Mouse (Mus musculus) urinary bladder, postnatal 4 days (tissue): ENCODE measurements at regions not wholly inside any gene's neighbourhood (a gene's known extent, or its start where the extent isn't known, plus 50 kb on each side); places are given as distances from the start of the nearest gene placed in this dataset.

Experiments used
- DNase-seq, 2 experiments: peaks; one replicate each; pipeline ENCODE4 v3.0.0; 2021 to 2022; ENCODE audit warnings: low spot score in 2 of 2

- no peak for DNase-seq
These were observed 561.9 kb upstream of the Cdh11 start for GRCm38 (mm10) chr8:103347158-103347871.

- DNase-seq = no peak
These were observed 576.3 kb upstream of the Cdh11 start for GRCm38 (mm10) chr8:103361713-103362112.

DNA sequence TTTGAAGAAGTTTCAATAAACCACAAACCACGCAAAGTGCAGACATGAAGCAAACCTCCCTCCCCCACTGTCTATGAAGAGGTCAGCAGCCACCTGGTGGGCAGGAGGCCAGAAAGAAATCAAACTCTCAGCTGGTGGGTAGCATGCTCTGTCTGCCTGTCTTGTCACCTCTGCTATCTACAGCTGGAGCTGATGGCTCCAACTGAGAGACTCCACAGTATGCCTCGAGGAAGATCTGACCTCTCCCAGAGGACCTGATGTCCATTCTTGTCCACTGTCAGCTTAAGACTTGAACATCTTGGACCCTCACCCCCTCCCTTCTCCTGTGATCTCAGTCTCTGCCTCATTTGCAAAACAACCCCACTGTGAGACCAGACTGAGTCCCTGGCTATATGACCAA, 585.0 kb upstream of the Cdh11 start:
- DNase-seq = no peak

- no peak for DNase-seq
These were observed 587.6 kb upstream of the Cdh11 start for GRCm38 (mm10) chr8:103373007-103373406.

GRCm38 (mm10) chr8:103374151-103374550, 588.7 kb upstream of the Cdh11 start:
- no peak for DNase-seq

GRCm38 (mm10) chr8:103378545-103378944, 593.1 kb upstream of the Cdh11 start:
- no peak for DNase-seq

- no peak for DNase-seq
These were observed 596.1 kb upstream of the Cdh11 start for GRCm38 (mm10) chr8:103381575-103381974.

DNA sequence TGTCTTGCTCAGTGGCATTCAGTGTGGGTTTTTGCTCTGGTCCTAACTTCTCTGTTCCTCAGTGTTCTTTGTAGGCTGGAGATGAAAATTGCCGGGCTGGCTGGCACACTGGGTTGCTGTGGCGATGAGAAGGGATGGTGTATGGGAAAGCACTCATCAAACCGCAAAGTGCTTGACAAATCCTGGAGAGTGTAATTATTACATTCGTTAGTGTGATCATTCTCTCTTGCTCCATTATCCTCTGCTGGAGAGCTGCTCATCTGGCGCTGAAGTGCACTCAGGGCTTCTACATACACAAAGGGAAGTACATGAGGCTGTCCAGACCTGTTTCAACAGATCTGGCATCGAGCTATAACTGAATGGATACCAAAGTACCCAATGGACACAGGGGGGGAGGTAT, 605.9 kb upstream of the Cdh11 start:
- DNase-seq = no peak

DNA sequence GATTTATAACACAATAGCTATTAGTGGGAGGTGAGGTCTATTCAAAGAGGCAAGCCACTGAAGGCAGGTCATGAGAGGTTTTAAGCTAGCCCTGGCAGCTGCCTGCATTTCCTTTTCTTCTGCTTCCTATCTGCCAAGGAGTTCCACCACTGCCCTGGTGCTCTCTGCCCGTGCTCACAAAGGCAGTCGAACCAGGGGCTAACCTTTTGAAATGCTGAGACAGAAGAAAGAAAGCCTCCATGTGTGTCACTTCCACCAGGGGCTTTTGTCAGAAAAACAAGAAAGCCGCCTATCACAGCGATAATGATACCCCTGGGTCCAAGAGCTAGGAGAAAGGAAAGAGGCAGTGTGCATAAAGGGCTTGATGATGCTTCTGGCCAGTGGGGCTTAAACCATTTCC, 609.9 kb upstream of the Cdh11 start:
- no peak for DNase-seq

DNA sequence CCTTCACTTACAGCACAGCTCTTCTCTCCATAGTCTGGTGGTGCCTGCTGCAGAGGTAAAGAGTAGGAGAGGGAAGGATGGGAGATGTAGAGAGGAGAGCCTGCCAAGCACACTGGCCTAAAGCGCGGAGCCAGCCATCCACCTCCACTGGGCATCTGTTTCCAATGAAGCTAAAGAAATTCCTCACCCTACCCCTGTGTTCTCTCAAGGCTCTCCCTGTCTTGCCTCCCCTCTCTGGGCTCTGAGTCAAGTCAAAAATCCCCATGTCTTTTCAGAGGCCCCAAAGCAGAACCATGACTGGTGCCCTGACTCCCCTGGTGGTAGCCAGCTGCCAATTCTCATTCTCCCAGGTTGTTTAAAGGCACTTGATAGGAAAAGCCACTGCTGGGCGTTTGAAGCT, 612.7 kb upstream of the Cdh11 start:
- no peak for DNase-seq

- DNase-seq = no peak
These were observed 614.0 kb upstream of the Cdh11 start for GRCm38 (mm10) chr8:103399466-103399865.

DNA sequence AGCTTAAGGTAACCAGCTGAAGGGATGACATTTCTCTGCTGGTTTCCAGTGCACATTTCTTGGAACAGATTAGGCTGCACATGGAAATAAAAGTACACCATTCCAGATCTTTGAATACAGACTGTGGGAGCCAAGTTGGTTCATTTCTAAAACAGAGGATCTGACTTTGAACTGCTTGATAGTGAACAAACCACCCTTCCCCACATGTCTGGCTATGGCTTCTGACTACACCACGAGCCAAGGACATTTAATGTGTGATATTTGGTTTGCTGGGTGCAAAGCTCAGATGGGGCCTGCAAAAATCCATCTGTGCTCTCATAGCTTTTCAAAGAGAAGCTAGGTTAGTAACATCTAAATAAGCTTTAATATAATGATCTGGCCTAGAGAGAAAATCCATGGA, 614.7 kb upstream of the Cdh11 start:
- no peak for DNase-seq

- DNase-seq = no peak
These were observed 617.3 kb upstream of the Cdh11 start for GRCm38 (mm10) chr8:103402731-103403130.

DNA sequence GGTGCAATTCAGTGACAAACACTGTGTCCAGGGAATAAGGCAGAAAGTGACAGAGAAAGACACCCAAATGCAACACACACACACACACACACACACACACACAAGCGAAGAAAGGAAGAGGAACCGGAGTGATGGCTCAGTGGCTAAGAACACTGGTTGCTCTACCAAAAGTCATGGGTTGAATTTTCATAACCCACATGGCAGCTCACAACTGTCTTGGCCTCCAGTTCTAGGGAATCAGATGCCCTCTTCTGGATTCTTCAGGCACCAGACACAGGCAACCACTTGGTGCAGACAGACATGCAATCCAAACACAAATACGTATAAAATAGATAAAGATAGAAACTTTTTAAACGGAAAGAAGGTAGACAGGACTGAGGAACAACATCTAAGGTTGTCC, 618.4 kb upstream of the Cdh11 start:
- DNase-seq = no peak

GRCm38 (mm10) chr8:103405787-103406186, 620.3 kb upstream of the Cdh11 start:
- no peak for DNase-seq

- DNase-seq = no peak
These were observed 621.5 kb upstream of the Cdh11 start for GRCm38 (mm10) chr8:103406921-103407320.

DNA sequence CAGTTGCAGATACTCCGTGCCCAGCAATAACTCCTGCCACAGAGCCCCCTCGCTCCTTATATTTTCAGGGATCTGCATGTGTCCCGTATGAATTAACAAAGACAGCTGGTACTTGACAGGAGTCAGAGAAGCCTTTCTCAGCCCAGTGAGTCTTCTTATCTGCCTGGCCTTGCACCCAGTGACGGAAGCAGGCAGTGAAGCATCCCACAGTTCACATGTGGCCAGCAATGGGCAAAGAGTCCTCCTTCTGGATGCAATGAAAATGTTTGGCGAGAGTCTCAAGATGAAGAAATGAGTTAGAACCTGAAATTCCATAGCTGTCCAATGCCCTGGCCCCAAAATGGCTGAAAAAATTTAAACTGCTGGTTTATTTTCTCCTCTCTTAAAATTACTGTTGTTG, 622.2 kb upstream of the Cdh11 start:
- no peak for DNase-seq

- no peak for DNase-seq
These were observed 623.0 kb upstream of the Cdh11 start for GRCm38 (mm10) chr8:103408411-103408810.

- DNase-seq = peak; percentile 55 to 68
These were observed 623.7 kb upstream of the Cdh11 start for GRCm38 (mm10) chr8:103409121-103409551.

GRCm38 (mm10) chr8:103412731-103413130, 627.3 kb upstream of the Cdh11 start:
- no peak for DNase-seq

DNA sequence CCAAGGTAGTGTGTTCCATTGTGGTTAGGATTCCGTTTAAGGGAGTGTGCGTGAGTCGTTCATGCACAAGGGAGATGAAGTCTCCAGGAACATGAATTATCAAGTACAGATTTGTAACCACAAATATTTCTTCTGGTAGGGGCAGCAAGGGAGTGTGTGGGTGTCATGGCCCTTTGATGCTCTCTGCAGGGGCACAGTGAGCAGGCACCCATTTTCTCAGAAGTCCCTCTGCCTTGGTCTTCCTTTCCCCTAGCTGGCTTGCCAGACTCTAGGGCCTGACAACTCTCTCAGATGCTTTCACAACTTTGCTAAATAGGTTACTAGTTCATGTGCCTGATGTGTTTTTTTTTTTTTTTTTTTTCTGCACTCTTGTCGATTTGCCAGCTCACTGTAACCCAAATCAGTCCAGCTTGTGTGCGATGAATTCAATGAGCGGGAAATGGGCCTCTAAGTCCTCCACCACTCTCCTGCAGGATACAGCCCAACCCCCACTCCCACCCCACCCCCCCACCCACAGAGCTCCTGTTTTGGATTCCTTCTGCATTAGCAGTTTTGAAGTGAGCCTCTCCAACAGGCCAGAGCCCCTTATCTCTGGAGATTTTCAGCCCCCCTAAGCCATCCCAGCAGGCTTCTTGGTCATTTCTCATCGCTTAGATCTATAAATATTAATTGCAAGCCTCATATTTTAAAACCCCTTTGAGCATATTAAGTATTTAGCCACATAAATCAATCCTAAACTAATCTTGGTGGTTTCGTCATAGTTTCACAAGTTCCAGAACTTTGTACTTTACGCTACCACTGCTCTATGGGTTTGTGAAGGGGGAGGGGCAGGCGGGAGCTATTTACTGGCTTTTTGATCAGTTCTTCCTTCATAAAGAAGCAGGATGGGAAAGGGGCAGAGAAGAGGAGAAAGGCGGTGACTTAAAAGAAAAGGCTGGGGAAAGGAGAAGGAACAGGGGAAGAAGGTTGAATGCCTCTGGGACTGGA, 628.4 kb upstream of the Cdh11 start:
- no peak for DNase-seq

- DNase-seq = no peak
These were observed 637.0 kb upstream of the Cdh11 start for GRCm38 (mm10) chr8:103422313-103422973.
